Mouse (Mus musculus) embryonic facial prominence, embryonic 11.5 days (tissue): ENCODE measurements at regions not wholly inside any gene's neighbourhood (a gene's known extent, or its start where the extent isn't known, plus 50 kb on each side); places are given as distances from the start of the nearest gene placed in this dataset.

Experiments
- ATAC-seq: fragments of 200-750 bp; cut with Nextera tagmentation; replicated peaks from 2 replicates; pipeline ENCODE4 v1.8.0; 2017; ENCODE audit warnings: low read depth; ENCODE audit not compliant: insufficient number of reproducible peaks, low FRiP score, low TSS enrichment
- DNase-seq: peaks from one replicate; pipeline ENCODE4 v3.0.0-alpha.2; 2015; ENCODE audit warnings: low spot score
- H3K27ac ChIP-seq: fragments of 300-500 bp; sonication (generic); replicated peaks from 2 replicates; pipeline ENCODE4 v1.5.1; 2014; ENCODE audit warnings: mild to moderate bottlenecking, low read depth, low read length, control low read depth
- H3K27me3 ChIP-seq: fragments of 300-500 bp; sonication (generic); 2 replicates; pipeline ENCODE4 v1.6.1; 2014; ENCODE audit warnings: mild to moderate bottlenecking, low read length, moderate library complexity, mixed read lengths; ENCODE audit not compliant: control insufficient read depth, insufficient read depth
- H3K36me3 ChIP-seq: fragments of 300-500 bp; sonication (generic); replicated peaks from 2 replicates; pipeline ENCODE4 v1.6.1; 2014; ENCODE audit warnings: low read depth, mild to moderate bottlenecking, low read length, moderate library complexity, mixed read lengths; ENCODE audit not compliant: control insufficient read depth, insufficient read depth
- H3K4me1 ChIP-seq: fragments of 300-500 bp; sonication (generic); 2 replicates; pipeline ENCODE4 v1.6.1; 2014; ENCODE audit warnings: low read length, mixed read lengths; ENCODE audit not compliant: control insufficient read depth, insufficient read depth
- H3K4me2 ChIP-seq: fragments of 300-500 bp; sonication (generic); 2 replicates; pipeline ENCODE4 v1.6.1; 2014; ENCODE audit warnings: low read depth, mild to moderate bottlenecking, control low read depth, low read length, moderate library complexity
- H3K4me3 ChIP-seq: fragments of 300-500 bp; sonication (generic); 2 replicates; pipeline ENCODE4 v1.5.1; 2014; ENCODE audit warnings: low read depth, low read length, control low read depth
- H3K9ac ChIP-seq: fragments of 300-500 bp; sonication (generic); replicated peaks from 2 replicates; pipeline ENCODE4 v1.6.1; 2014; ENCODE audit warnings: mild to moderate bottlenecking, control low read depth, low read length
- H3K9me3 ChIP-seq: fragments of 300-500 bp; sonication (generic); replicated peaks from 2 replicates; pipeline ENCODE4 v1.6.1; 2016; ENCODE audit warnings: mild to moderate bottlenecking, low read length, inconsistent platforms, mixed read lengths; ENCODE audit not compliant: control insufficient read depth
- WGBS: fragments of 180-500 bp; shearing (Covaris S2); extraction: QIAGEN DNeasy Blood & Tissue Kit; methylation state at CpG from one replicate; pipeline ENCODE4 v1.1.7; 2014; 5-methylcytosine and 5-hydroxymethylcytosine counted together

DNA sequence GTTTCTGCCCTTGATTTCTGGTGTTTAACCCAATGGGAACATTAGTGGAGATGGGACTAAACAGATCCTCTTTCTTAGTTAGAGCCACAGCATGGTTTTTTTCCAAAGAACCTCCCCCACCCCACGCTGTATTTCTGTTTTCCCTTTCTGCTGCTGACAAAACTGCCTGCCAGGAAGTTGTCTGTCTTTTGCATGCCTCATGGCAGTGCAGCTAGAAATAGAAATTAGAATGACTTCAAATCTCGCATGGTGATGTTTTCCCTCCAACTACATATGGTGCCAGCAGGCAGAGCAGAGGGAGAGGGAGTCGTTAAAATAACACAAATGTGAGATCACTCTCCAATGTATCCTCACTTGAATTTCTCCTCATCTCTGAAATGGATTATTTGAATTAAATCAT lies 101.0 kb upstream of the Ankrd55 start:
- H3K9ac ChIP-seq = no peak overlapping the region
- no peaks in the 10 kb centered on the region for H3K27me3 ChIP-seq
- no peak overlapping the region for H3K4me2 ChIP-seq
- H3K4me3 ChIP-seq = no peak overlapping the region
- 59% methylated on average over 3 of the region's 3 CpGs for WGBS
- H3K9me3 ChIP-seq = no peaks in the 10 kb centered on the region
- H3K36me3 ChIP-seq = no peaks in the 10 kb centered on the region
- DNase-seq (no peak), ATAC-seq (no peak)
- H3K27ac ChIP-seq = no peak overlapping the region
- H3K4me1 ChIP-seq = peaks cover 3% of the 10 kb centered on the region; the same call in 1 of the 2 replicates

DNA sequence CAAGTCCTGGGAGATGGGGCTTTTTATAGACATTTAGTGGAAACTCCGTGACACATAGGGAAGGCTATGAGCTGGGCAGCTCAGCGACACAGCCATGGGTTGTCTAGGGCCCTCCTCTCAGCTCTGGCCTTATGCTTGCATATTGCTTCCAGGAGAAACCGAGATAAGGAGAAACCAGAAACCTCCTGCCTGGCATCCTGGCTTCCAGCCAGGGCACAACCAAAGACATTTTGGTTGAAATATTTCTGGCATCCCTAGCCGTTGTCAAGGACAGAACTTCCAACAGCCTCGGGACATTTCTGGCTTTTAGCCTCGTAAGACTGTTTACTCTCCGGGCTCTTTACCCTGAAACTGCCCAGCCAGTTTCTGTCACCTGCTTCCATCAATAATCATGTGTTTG lies 99.9 kb upstream of the Ankrd55 start:
- H3K36me3 ChIP-seq = no peaks in the 10 kb centered on the region
- no peak overlapping the region for H3K27ac ChIP-seq
- peaks cover 3% of the 10 kb centered on the region; the same call in 1 of the 2 replicates for H3K4me1 ChIP-seq
- H3K4me2 ChIP-seq = no peak overlapping the region
- no peak overlapping the region for H3K4me3 ChIP-seq
- ATAC-seq = no peak
- no peak overlapping the region for H3K9ac ChIP-seq
- no peak for DNase-seq
- 81% methylated on average over 7 of the region's 7 CpGs for WGBS
- H3K9me3 ChIP-seq = no peaks in the 10 kb centered on the region
- no peaks in the 10 kb centered on the region for H3K27me3 ChIP-seq

DNA sequence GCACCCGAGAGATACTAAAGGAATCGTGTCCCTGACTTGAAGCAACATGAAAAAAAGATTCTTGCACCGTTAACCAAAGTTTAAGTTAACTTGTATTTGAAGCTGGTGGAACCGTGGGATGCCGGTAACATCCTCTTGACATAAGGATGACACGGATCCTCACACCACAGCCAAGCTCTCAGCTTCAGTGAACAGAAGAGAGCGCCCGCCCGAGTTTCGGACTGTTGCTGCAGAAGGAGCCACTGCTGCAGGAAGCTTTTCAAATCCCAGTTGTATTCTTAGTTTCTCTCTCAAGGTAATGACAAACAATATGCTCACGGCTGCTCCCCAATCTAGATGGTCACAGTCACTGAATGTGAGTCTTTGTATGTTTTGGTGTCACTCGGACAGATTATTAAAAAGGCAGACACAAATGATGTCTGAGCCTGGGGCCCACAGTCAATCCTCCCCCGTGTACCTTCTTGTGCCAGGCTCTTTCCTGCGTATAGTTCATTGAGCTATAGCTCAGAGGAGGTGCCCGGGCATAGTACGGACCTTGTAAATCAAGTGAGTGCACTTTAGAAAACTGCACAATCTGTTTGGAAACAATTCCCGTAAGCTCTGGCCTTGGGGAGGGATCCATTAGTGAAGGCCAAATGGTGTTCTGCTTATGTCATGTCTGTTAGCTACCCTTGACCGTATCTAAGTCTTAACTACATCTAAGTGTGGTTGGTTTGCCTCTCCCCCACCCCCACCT lies 99.3 kb upstream of the Ankrd55 start:
- H3K36me3 ChIP-seq = no peaks in the 10 kb centered on the region
- H3K27me3 ChIP-seq = no peaks in the 10 kb centered on the region
- no peak for ATAC-seq
- DNase-seq = no peak
- no peak overlapping the region for H3K4me3 ChIP-seq
- H3K4me1 ChIP-seq = peaks cover 3% of the 10 kb centered on the region; the same call in 1 of the 2 replicates
- no peak overlapping the region for H3K9ac ChIP-seq
- H3K9me3 ChIP-seq = no peaks in the 10 kb centered on the region
- WGBS = 90% methylated on average over 18 of the region's 18 CpGs
- H3K27ac ChIP-seq = no peak overlapping the region
- no peak overlapping the region for H3K4me2 ChIP-seq

DNA sequence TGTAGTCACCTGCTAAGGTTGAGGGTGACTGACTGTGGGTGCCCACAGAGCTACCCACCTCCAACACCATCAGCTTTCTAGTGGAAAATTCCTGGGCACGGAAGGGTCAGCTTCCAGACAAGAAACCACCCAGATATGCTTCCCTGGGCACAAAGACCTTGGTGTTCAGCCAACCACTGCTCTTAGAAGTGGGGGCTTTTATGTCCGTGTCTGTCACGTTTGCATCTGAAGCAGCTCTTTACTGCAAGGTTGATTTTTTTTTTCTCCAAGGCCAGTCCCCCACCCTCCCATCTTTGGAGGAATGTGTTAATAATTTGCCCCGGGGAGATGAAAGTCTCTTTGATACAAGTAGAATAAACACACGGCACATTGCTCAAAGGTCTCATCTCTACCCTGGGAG lies 98.6 kb upstream of the Ankrd55 start:
- no peak overlapping the region for H3K4me3 ChIP-seq
- H3K4me1 ChIP-seq = peaks cover 3% of the 10 kb centered on the region; the same call in 1 of the 2 replicates
- H3K36me3 ChIP-seq = no peaks in the 10 kb centered on the region
- H3K4me2 ChIP-seq = no peak overlapping the region
- H3K9me3 ChIP-seq = no peaks in the 10 kb centered on the region
- 52% methylated on average over 5 of the region's 5 CpGs for WGBS
- H3K9ac ChIP-seq = no peak overlapping the region
- ATAC-seq (no peak), DNase-seq (no peak)
- H3K27ac ChIP-seq = no peak overlapping the region
- H3K27me3 ChIP-seq = no peaks in the 10 kb centered on the region

DNA sequence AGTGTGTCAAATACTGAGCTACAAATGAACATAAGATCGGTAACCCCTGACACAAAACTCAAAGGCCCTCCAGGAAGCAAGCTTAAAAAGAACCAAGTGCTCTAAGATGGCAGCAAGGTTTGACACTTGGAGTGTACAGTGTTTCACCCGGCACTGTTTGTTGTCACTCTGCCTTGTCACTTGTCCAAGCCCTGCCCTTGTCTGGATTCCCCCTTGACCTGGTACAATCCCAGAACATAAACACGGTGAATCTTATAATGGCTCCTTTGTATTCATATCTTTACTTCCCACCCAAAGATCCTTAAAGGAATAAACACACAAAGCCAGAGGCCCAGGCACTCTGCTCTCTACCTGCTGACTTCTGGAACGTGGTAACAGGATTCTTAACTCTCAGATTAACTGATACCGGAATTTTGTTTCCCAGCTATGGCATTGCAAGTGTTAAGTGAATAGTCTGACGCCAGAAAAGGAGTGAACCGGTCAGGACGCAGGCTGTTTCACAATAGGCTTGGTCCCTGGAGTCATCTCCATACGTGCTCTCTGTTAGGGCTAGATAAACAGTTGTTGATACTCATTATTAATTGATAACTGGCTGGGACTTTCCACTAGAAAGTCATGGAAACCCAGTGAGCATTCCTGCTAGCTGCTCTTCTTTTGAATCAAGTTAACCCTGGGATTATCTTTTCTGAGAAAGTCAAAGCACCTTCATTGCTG lies 95.9 kb upstream of the Ankrd55 start:
- Histone ChIP-seq H3K9ac (no peak overlapping the region), H3K4me2 (no peak overlapping the region), H3K27me3 (no peaks in the 10 kb centered on the region), H3K4me3 (no peak overlapping the region), H3K4me1 (peaks cover 3% of the 10 kb centered on the region; the same call in 1 of the 2 replicates), H3K27ac (no peak overlapping the region), H3K9me3 (no peaks in the 10 kb centered on the region), H3K36me3 (no peaks in the 10 kb centered on the region)
- no peak for ATAC-seq
- no peak for DNase-seq
- WGBS = 26% methylated on average over 9 of the region's 9 CpGs

DNA sequence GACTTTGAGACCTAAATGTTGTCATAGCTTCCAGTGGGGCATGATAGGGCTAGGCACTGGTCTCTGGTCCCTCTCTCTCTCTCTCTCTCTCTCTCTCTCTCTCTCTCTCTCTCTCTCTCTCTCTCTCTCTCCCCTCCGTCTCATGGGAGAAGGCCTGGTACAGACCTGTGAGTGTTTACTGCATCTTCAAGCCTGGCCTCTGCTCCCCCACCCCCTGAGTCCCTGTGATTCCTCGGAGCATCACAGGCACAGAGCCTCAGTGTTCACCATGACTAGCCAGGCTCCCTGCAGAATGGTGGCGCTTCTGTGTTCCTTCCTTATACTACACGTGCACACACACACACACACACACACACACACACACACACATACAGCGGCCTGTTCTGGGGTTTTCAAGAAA lies 94.6 kb upstream of the Ankrd55 start:
- H3K4me3 ChIP-seq = no peak overlapping the region
- H3K9ac ChIP-seq = no peak overlapping the region
- no peaks in the 10 kb centered on the region for H3K9me3 ChIP-seq
- ATAC-seq (no peak), DNase-seq (no peak)
- H3K4me2 ChIP-seq = no peak overlapping the region
- H3K27me3 ChIP-seq = no peaks in the 10 kb centered on the region
- peaks cover 3% of the 10 kb centered on the region; the same call in 1 of the 2 replicates for H3K4me1 ChIP-seq
- H3K27ac ChIP-seq = no peak overlapping the region
- 61% methylated on average over 5 of the region's 5 CpGs for WGBS
- H3K36me3 ChIP-seq = no peaks in the 10 kb centered on the region

DNA sequence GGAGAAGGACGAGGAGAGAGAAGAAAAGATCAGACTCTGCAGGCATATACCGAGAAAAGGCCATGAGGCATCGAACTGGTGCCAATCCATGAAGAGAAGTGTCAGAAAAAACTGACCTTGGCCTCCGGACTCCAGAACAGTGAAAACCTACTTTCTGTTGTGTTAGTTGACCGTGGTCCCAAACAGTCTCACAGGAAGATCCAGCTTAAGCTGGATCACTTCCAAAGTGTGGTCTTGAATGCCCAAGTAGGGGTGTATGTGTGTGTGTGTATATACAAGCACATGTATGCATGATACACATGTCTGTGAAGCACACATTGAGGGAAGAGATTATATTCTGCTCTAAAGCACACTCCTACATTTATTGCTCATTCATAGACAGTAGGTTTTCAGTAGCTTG lies 93.3 kb upstream of the Ankrd55 start:
- Histone ChIP-seq H3K27ac (no peak overlapping the region), H3K36me3 (no peaks in the 10 kb centered on the region), H3K9ac (no peak overlapping the region), H3K4me1 (peaks cover under 1% of the 10 kb centered on the region; the same call in 1 of the 2 replicates), H3K9me3 (no peaks in the 10 kb centered on the region), H3K4me3 (no peak overlapping the region), H3K27me3 (no peaks in the 10 kb centered on the region), H3K4me2 (no peak overlapping the region)
- ATAC-seq (no peak), DNase-seq (no peak)
- WGBS = 67% methylated on average over 5 of the region's 5 CpGs

DNA sequence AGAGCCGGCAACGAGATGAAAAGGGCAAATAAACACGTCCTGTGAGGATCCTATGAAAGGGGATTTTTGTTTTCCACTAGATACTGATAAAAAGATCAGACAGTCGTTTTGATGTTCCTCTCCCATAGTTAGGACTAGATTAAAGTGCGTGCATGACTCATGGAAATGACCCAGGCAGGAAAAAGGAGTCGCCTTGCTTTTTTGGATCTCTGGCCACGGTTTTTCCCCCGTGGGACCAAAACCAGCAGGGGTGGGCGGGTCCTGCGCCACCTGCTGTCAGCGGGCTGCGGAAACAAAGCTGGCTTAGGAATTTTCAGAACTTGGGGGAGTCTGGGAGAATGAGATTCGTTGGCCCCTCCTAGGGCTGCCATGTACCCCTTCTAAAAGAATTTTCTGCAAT lies 91.5 kb upstream of the Ankrd55 start:
- Histone ChIP-seq H3K9me3 (no peaks in the 10 kb centered on the region), H3K36me3 (no peaks in the 10 kb centered on the region), H3K27ac (no peak overlapping the region), H3K4me3 (no peak overlapping the region), H3K4me2 (no peak overlapping the region), H3K27me3 (no peaks in the 10 kb centered on the region), H3K4me1 (no peaks in the 10 kb centered on the region), H3K9ac (no peak overlapping the region)
- peak; percentile 67 for DNase-seq
- no peak for ATAC-seq
- 8% methylated on average over 13 of the region's 13 CpGs for WGBS
